Mouse (Mus musculus): ENCODE data around the gene Ssc5d.

GRCm38 (mm10) chr7:4924891-4925301, 689 bp upstream of the Ssc5d start:
- no peak for TF ChIP-seq CTCF (IDR thresholded peaks at IDR 0.05; ENCODE audit: insufficient read depth, low read length)
- TF ChIP-seq POLR2A (IDR thresholded peaks at IDR 0.05; ENCODE audit: borderline replicate concordance, extremely low read depth, low read depth, low read length), result no peak

All from lung, adult 2 months (tissue).